Comparison of ENCODE assay signal across 10 mouse cellular contexts in the genomic region with DNA sequence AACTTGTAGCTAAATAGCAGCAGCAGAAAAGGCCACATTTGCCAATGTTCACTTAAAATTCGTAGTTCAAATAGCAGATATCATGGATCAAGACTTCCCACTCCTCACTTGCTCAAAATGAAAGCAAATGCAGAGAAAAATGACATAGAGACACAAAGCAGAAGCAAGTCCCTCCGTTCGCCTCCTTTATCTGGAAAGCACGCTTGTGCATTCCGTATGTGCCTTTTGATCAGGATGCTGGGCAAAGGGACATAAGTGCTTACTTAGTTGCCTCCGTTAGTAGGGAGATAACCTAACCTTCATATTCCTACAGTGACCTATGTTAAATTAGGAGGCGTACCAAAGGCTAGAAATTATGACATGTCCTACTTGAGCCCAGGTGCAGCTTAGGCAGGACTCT. TPM values are rescaled to one million over a fixed set of nuclear protein-coding genes. Genes with fewer than 3 reads are reported as not detected.
DNase-seq lines count a peak whose midpoint lies in the region; ATAC-seq lines count a peak whose summit lies in the region.
"Had no signal": no experiment of that assay in that cellular context is flagged by ENCODE, and none has a peak within 500 bp of the region (broad histone marks: within the 10 kb centered on the region; RNA-seq: fewer than 3 reads in every experiment).

No protein-coding gene starts in this region.

- 29% methylated on average over 7 of the region's 7 CpGs for whole genome bisulfite sequencing in heart, embryonic 14.5 days
- 63% methylated on average over 7 of the region's 7 CpGs for WGBS in intestine, embryonic 16.5 days
- 37% methylated on average over 7 of the region's 7 CpGs for WGBS in midbrain, embryonic 16.5 days
- WGBS in kidney, embryonic 16.5 days = 77% methylated on average over 7 of the region's 7 CpGs

- no peaks in the 10 kb centered on the region for H3K27me3 ChIP-seq in heart, embryonic 14.5 days (ENCODE audit: control insufficient read depth, insufficient read depth, low read length)
- H3K27me3 ChIP-seq in intestine, embryonic 16.5 days (replicated peaks; ENCODE audit: control insufficient read depth, insufficient read depth, low read length) = no peaks in the 10 kb centered on the region
- H3K27me3 ChIP-seq in midbrain, embryonic 16.5 days (ENCODE audit: control insufficient read depth, insufficient read depth, low read depth, low read length) = no peaks in the 10 kb centered on the region
- peaks cover 52% of the 10 kb centered on the region for H3K27me3 ChIP-seq in kidney, embryonic 16.5 days (ENCODE audit: insufficient read depth, low read length)

- no peak for DNase-seq in heart, adult 8-10 months (ENCODE audit: low spot score)
- DNase-seq in thymus, postnatal 0 days (ENCODE audit: low spot score) = no peak
- DNase-seq in thymus, postnatal 25 days = no peak
- DNase-seq: kidney, postnatal 4 days had no signal

- peak overlapping the region; percentile 58; the same call in 1 of the 2 replicates for H3K9ac ChIP-seq in heart, embryonic 14.5 days (ENCODE audit: low read length)
- 0 out of 2 replicates have a peak overlapping the region, but pooled peaks have one; percentile 29 for H3K9ac ChIP-seq in intestine, embryonic 16.5 days (ENCODE audit: low read depth, low read length)
- H3K9ac ChIP-seq in midbrain, embryonic 16.5 days (ENCODE audit: low read depth, low read length) = peak overlapping the region; percentile 70
- H3K9ac ChIP-seq in kidney, embryonic 16.5 days (replicated peaks; ENCODE audit: low read length) = no peak overlapping the region

- no peaks in the 10 kb centered on the region for H3K9me3 ChIP-seq in heart, embryonic 14.5 days (ENCODE audit: control insufficient read depth, low read length)
- H3K9me3 ChIP-seq in intestine, embryonic 16.5 days (ENCODE audit: control insufficient read depth, low read length) = no peaks in the 10 kb centered on the region
- no peaks in the 10 kb centered on the region for H3K9me3 ChIP-seq in midbrain, embryonic 16.5 days (replicated peaks; ENCODE audit: control insufficient read depth, low read length, poor library complexity, severe bottlenecking)
- H3K9me3 ChIP-seq in kidney, embryonic 16.5 days (ENCODE audit: low read length) = no peaks in the 10 kb centered on the region

- H3K27ac ChIP-seq in heart, embryonic 14.5 days (replicated peaks in 1 of 2; ENCODE audit: control insufficient read depth in 1 of 2, insufficient read depth in 1 of 2, low read depth in 2 of 2, low read length in 2 of 2) = 0 out of 4 replicates have a peak overlapping the region, but pooled peaks of 1 of the 2 experiments have one; percentile 17
- H3K27ac ChIP-seq in intestine, embryonic 16.5 days (ENCODE audit: low read length) = no peak overlapping the region
- peak overlapping the region; percentile 77 for H3K27ac ChIP-seq in midbrain, embryonic 16.5 days (ENCODE audit: low read length)
- H3K27ac ChIP-seq in kidney, embryonic 16.5 days (ENCODE audit: low read length) = no peak overlapping the region

- H3K4me1 ChIP-seq in heart, embryonic 14.5 days (ENCODE audit: control insufficient read depth in 2 of 2, insufficient read depth in 2 of 2, low read length in 2 of 2) = peaks cover 7 to 26% of the 10 kb centered on the region in 2 experiments; a peak in 3 of 4 replicates
- H3K4me1 ChIP-seq in intestine, embryonic 16.5 days (ENCODE audit: control insufficient read depth, insufficient read depth, low read length) = peaks cover 20% of the 10 kb centered on the region
- H3K4me1 ChIP-seq in midbrain, embryonic 16.5 days (ENCODE audit: control insufficient read depth, insufficient read depth, low read length) = peaks cover 39% of the 10 kb centered on the region
- peaks cover 28% of the 10 kb centered on the region for H3K4me1 ChIP-seq in kidney, embryonic 16.5 days (ENCODE audit: insufficient read depth, low read length)

- H3K4me3 ChIP-seq in heart, embryonic 14.5 days (ENCODE audit: control insufficient read depth in 1 of 2, insufficient read depth in 1 of 2, low read depth in 1 of 2, low read length in 2 of 2) = peak overlapping the region in 1 of 2 experiments; percentile 8; a peak in 1 of 4 replicates
- H3K4me3 ChIP-seq in intestine, embryonic 16.5 days (ENCODE audit: low read length) = no peak overlapping the region; the same call in 1 of the 2 replicates
- peak overlapping the region; percentile 29 for H3K4me3 ChIP-seq in midbrain, embryonic 16.5 days (ENCODE audit: low read depth, low read length)
- H3K4me3 ChIP-seq in kidney, embryonic 16.5 days (ENCODE audit: low read length) = no peak overlapping the region

- peaks cover 32% of the 10 kb centered on the region for H3K36me3 ChIP-seq in heart, embryonic 14.5 days (ENCODE audit: control insufficient read depth, insufficient read depth, low read length)
- no peaks in the 10 kb centered on the region for H3K36me3 ChIP-seq in intestine, embryonic 16.5 days (ENCODE audit: control insufficient read depth, insufficient read depth, low read length)
- peaks cover 4% of the 10 kb centered on the region; the same call in 1 of the 2 replicates for H3K36me3 ChIP-seq in midbrain, embryonic 16.5 days (ENCODE audit: control insufficient read depth, insufficient read depth, low read length)
- H3K36me3 ChIP-seq in kidney, embryonic 16.5 days (ENCODE audit: insufficient read depth, low read length) = no peaks in the 10 kb centered on the region

- ATAC-seq in heart, embryonic 14.5 days (ENCODE audit: insufficient number of reproducible peaks, insufficient read depth, low FRiP score, low read depth) = no peak
- ATAC-seq in erythroblast, adult 5-6 weeks (replicated peaks; ENCODE audit: low FRiP score, poor library complexity, severe bottlenecking) = peak; percentile 23
- ATAC-seq in intestine, embryonic 16.5 days = no peak
- no peak for ATAC-seq in midbrain, embryonic 16.5 days
- ATAC-seq in kidney, embryonic 16.5 days (ENCODE audit: low FRiP score, low TSS enrichment) = no peak

- H3K4me2 ChIP-seq in heart, embryonic 14.5 days (ENCODE audit: low read length) = peak overlapping the region; percentile 53
- H3K4me2 ChIP-seq in intestine, embryonic 16.5 days (ENCODE audit: low read depth, low read length) = 0 out of 2 replicates have a peak overlapping the region, but pooled peaks have one; percentile 26
- H3K4me2 ChIP-seq in midbrain, embryonic 16.5 days (ENCODE audit: low read length) = peak overlapping the region; percentile 99
- no peak overlapping the region for H3K4me2 ChIP-seq in kidney, embryonic 16.5 days (replicated peaks; ENCODE audit: low read depth, low read length)

RNA-seq across cellular contexts. Expression of a gene that starts 5.6 kb away (rescaled TPM):
- polyA plus RNA-seq in heart, embryonic 14.5 days (2014; fragmentation: Nextera tagmentation; extraction: Ambion mirVana) = 17.3 and 17.4 TPM in 2 replicates
- total RNA-seq in heart, adult 8-10 months (2022) = 1 to 10 TPM; 2.6 to 4.0 (median 2.9) TPM
- 11.1 and 25.5 TPM in 2 replicates for total RNA-seq in erythroblast, adult 5-6 weeks (2015; ENCODE audit: low replicate concordance)
- 4.9 and 10.2 TPM in 2 replicates for total RNA-seq in erythroblast, adult 5-6 weeks (2017; ENCODE audit: low replicate concordance)
- polyA plus RNA-seq in intestine, embryonic 16.5 days (2015; fragmentation: Nextera tagmentation; extraction: Ambion mirVana) = 13.1 and 14.8 TPM in 2 replicates
- 99.8 and 107 TPM in 2 replicates for polyA plus RNA-seq in midbrain, embryonic 16.5 days (2015; fragmentation: Nextera tagmentation; extraction: Ambion mirVana)
- 7.4 and 8.0 TPM in 2 replicates for polyA plus RNA-seq in thymus, postnatal 0 days (2015; fragmentation: Nextera tagmentation; extraction: Ambion mirVana)
- polyA plus RNA-seq in kidney, embryonic 16.5 days (2015; fragmentation: Nextera tagmentation; extraction: Ambion mirVana) = 2.8 and 3.1 TPM in 2 replicates
- polyA plus RNA-seq: C2C12 had no signal

RNA-seq across cellular contexts. Expression of a gene that starts 8.6 kb away (rescaled TPM):
- not detected in 2 replicates for polyA plus RNA-seq in heart, embryonic 14.5 days (2014; fragmentation: Nextera tagmentation; extraction: Ambion mirVana)
- not detected for total RNA-seq in heart, adult 8-10 months (2022)
- not detected in 2 replicates for total RNA-seq in erythroblast, adult 5-6 weeks (2015; ENCODE audit: low replicate concordance)
- 4.0 TPM in 1 of 2 replicates, not detected in the other for total RNA-seq in erythroblast, adult 5-6 weeks (2017; ENCODE audit: low replicate concordance)
- not detected in 2 replicates for polyA plus RNA-seq in intestine, embryonic 16.5 days (2015; fragmentation: Nextera tagmentation; extraction: Ambion mirVana)
- polyA plus RNA-seq in midbrain, embryonic 16.5 days (2015; fragmentation: Nextera tagmentation; extraction: Ambion mirVana) = not detected in 2 replicates
- not detected in 2 replicates for polyA plus RNA-seq in thymus, postnatal 0 days (2015; fragmentation: Nextera tagmentation; extraction: Ambion mirVana)
- not detected in 2 replicates for polyA plus RNA-seq in kidney, embryonic 16.5 days (2015; fragmentation: Nextera tagmentation; extraction: Ambion mirVana)
- polyA plus RNA-seq: C2C12 had no signal
